Mouse (Mus musculus): Measurements from ENCODE around the gene Xkr8.
A peak's percentile ranks its signal among the peaks of the same experiment; 100 is the strongest.
"Not testable (repeated sequence)": the region's sequence is repeated elsewhere in the genome, so short reads cannot be mapped to it uniquely, and the experiment has no call there.

Gene Xkr8

GRCm38 (mm10) chr4:132732148-132732684 is at the start of gene Xkr8:
Gene Xkr8 (minus strand): TSS chr4:132732546.
- peak; percentile 70 for DNase-seq (ENCODE audit: low read depth, low spot score)

- peak; percentile 30 for DNase-seq (ENCODE audit: low read depth, low spot score)
These were observed 47.9 kb upstream of the Xkr8 start for GRCm38 (mm10) chr4:132780288-132780687.

GRCm38 (mm10) chr4:132778562-132779201 is 46.3 kb upstream of the Xkr8 start:
- no peak for DNase-seq (ENCODE audit: low read depth, low spot score)

GRCm38 (mm10) chr4:132776764-132777163 is 44.4 kb upstream of the Xkr8 start:
- DNase-seq (ENCODE audit: low read depth, low spot score): peak; percentile 23

GRCm38 (mm10) chr4:132774905-132775304 is 42.6 kb upstream of the Xkr8 start:
- no peak for DNase-seq (ENCODE audit: low read depth, low spot score)

GRCm38 (mm10) chr4:132771776-132772175 is 39.4 kb upstream of the Xkr8 start:
- DNase-seq (ENCODE audit: low read depth, low spot score): no peak

- DNase-seq (ENCODE audit: low read depth, low spot score): peak; percentile 99
These were observed 35.8 kb upstream of the Xkr8 start, which contains the start of gene Rpa2 for GRCm38 (mm10) chr4:132767914-132768876. Gene Rpa2 (plus strand): TSS chr4:132768332.

- DNase-seq (ENCODE audit: low read depth, low spot score): not testable (repeated sequence)
These were observed 30.8 kb upstream of the Xkr8 start for GRCm38 (mm10) chr4:132763125-132763524.

GRCm38 (mm10) chr4:132762602-132763001 is 30.3 kb upstream of the Xkr8 start:
- no peak for DNase-seq (ENCODE audit: low read depth, low spot score)

GRCm38 (mm10) chr4:132760296-132760695 is 27.9 kb upstream of the Xkr8 start:
- no peak for DNase-seq (ENCODE audit: low read depth, low spot score)

- no peak for DNase-seq (ENCODE audit: low read depth, low spot score)
These were observed 25.4 kb upstream of the Xkr8 start for GRCm38 (mm10) chr4:132757633-132758351.

- peak; percentile 75 for DNase-seq (ENCODE audit: low read depth, low spot score)
These were observed 24.6 kb upstream of the Xkr8 start, which contains the start of gene Smpdl3b for GRCm38 (mm10) chr4:132756974-132757373. Gene Smpdl3b (minus strand): TSS chr4:132757252.

GRCm38 (mm10) chr4:132752992-132753391 is 20.6 kb upstream of the Xkr8 start:
- DNase-seq (ENCODE audit: low read depth, low spot score): no peak

GRCm38 (mm10) chr4:132749258-132749982 is 17.1 kb upstream of the Xkr8 start:
- no peak for DNase-seq (ENCODE audit: low read depth, low spot score)

- DNase-seq (ENCODE audit: low read depth, low spot score): no peak
These were observed 16.4 kb upstream of the Xkr8 start for GRCm38 (mm10) chr4:132748778-132749177.

- peak; percentile 37 for DNase-seq (ENCODE audit: low read depth, low spot score)
These were observed 15.4 kb upstream of the Xkr8 start for GRCm38 (mm10) chr4:132747664-132748259.

- no peak for DNase-seq (ENCODE audit: low read depth, low spot score)
These were observed 14.7 kb upstream of the Xkr8 start for GRCm38 (mm10) chr4:132746911-132747517.

- peak; percentile 47 for DNase-seq (ENCODE audit: low read depth, low spot score)
These were observed 11.9 kb upstream of the Xkr8 start for GRCm38 (mm10) chr4:132743992-132744911.

- DNase-seq (ENCODE audit: low read depth, low spot score): no peak
These were observed 9.1 kb upstream of the Xkr8 start for GRCm38 (mm10) chr4:132741491-132741890.

All from skeletal muscle tissue, adult 2 months (tissue).